Mouse (Mus musculus) heart, adult 10 weeks (tissue): ENCODE results near the gene Angpt4. TPM values are rescaled to one million over a fixed set of nuclear protein-coding genes. Genes with fewer than 3 reads are reported as not detected.

ENCODE experiments used
- polyA plus RNA-seq: library from polyadenylated mRNA; stranded (reverse); fragments of 350-450 nt; fragmentation: Illumina TruSeq; extraction: RNeasy Lipid Tissue Mini Kit (QIAGEN cat#74804); gene quantifications from one replicate; pipeline ENCODE4 v1.2.3, GENCODE M21; 2014; ENCODE audit warnings: low read depth, low replicate concordance

The Angpt4 gene
- 0.18 TPM for polyA plus RNA-seq

GRCm38 (mm10) chr2:151910919-151911500, at the start of gene Angpt4:
Angpt4 (plus strand) TSS chr2:151911210.

GRCm38 (mm10) chr2:151979470-151980354, 68.7 kb downstream of the Angpt4 start, which contains the start of gene Fam110a:
Fam110a (minus strand) TSS chr2:151980219.

Other genes with a start within 250 kb of the Angpt4 start
- gene Rad21l, start 242.7 kb upstream of the Angpt4 start, polyA plus RNA-seq = not detected
- gene Tmem74b, start 209.2 kb upstream of the Angpt4 start, polyA plus RNA-seq = 4.1 TPM
- 22.7 TPM for gene Psmf1, start 167.0 kb upstream of the Angpt4 start, polyA plus RNA-seq
- not detected for gene Rspo4, start 68.3 kb upstream of the Angpt4 start, polyA plus RNA-seq
- gene Fam110a, start 69.0 kb downstream of the Angpt4 start, polyA plus RNA-seq = 2.8 TPM
- gene Slc52a3, start 85.3 kb downstream of the Angpt4 start, polyA plus RNA-seq = 1.2 TPM
- gene Scrt2, start 170.3 kb downstream of the Angpt4 start, polyA plus RNA-seq = not detected
- gene Srxn1, start 194.3 kb downstream of the Angpt4 start, polyA plus RNA-seq = 23.0 TPM
- gene Tcf15, start 232.4 kb downstream of the Angpt4 start, polyA plus RNA-seq = 15.6 TPM